15 mouse cellular contexts compared by ENCODE assay signal in the genomic region with DNA sequence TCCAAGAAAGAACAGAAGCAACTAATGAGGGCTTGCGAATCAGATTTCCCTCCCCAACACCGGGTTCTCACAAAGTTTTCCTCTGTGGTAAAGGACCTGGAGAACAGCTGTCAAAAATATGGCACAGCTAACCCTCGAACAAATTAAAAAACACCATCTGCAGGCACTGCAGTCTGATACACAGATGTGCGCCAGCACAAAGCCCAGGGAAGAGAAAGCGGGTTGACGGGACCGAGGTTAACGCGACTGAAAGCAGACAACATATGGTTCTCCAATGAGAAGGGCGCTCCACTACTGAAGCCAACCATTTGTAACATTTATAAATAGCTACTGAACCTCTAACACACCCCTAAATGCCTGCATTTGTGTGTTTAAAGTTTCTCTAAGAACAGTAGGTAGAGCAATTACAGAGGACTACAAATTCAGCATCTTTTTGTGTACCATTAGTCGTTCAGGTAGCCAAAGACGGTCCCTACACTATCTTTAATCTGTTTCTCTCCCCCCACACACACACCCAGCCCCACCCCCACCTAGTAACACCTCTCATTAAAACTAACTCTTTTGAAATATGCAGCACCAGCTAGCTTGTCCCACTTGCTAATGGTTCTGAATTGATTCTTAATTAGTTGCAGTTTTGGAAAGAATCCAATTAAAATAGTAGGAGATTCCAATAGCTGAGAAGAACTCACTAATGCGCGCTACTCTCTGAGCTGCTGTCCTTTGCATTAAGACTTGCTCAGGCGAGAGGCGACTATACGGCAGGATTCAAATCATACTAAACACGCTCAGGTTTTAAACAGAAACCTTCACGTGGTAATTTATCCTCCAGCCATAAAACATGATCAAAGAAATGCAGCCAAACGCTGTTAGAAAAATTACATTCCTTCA.
DNase-seq lines count a peak whose midpoint lies in the region; ATAC-seq lines count a peak whose summit lies in the region.
"Had no signal": no experiment of that assay in that cellular context is flagged by ENCODE, and none has a peak within 500 bp of the region (broad histone marks: within the 10 kb centered on the region; RNA-seq: fewer than 3 reads in every experiment).

No protein-coding gene starts in this region.

- 55% methylated on average over 20 of the region's 20 CpGs for WGBS in embryonic facial prominence, embryonic 14.5 days
- 48% methylated on average over 20 of the region's 20 CpGs for whole genome bisulfite sequencing in hindbrain, embryonic 15.5 days
- WGBS in midbrain, embryonic 15.5 days: 50% methylated on average over 20 of the region's 20 CpGs

- H3K9me3 ChIP-seq in embryonic facial prominence, embryonic 14.5 days (ENCODE audit: control insufficient read depth, low read length): no peaks in the 10 kb centered on the region
- no peaks in the 10 kb centered on the region for H3K9me3 ChIP-seq in hindbrain, embryonic 15.5 days
- no peaks in the 10 kb centered on the region for H3K9me3 ChIP-seq in midbrain, embryonic 15.5 days
- H3K9me3 ChIP-seq: liver, embryonic 15.5 days had no signal

- H3K36me3 ChIP-seq in embryonic facial prominence, embryonic 14.5 days (ENCODE audit: control insufficient read depth, insufficient read depth, low read length): no peaks in the 10 kb centered on the region
- H3K36me3 ChIP-seq in hindbrain, embryonic 15.5 days: no peaks in the 10 kb centered on the region
- H3K36me3 ChIP-seq in midbrain, embryonic 15.5 days (replicated peaks): no peaks in the 10 kb centered on the region
- H3K36me3 ChIP-seq: liver, embryonic 15.5 days had no signal

- H3K9ac ChIP-seq in embryonic facial prominence, embryonic 14.5 days (ENCODE audit: low read depth, low read length): no peak overlapping the region
- no peak overlapping the region for H3K9ac ChIP-seq in hindbrain, embryonic 15.5 days
- no peak overlapping the region for H3K9ac ChIP-seq in midbrain, embryonic 15.5 days
- H3K9ac ChIP-seq: liver, embryonic 15.5 days had no signal

- peak; percentile 26 for DNase-seq in Muller cell, postnatal 12 days (ENCODE audit: inconsistent ontology term)
- DNase-seq in embryonic facial prominence, embryonic 14.5 days (ENCODE audit: low spot score): peak; percentile 70
- DNase-seq in adrenal gland, adult 2 months: no peak
- no peak for DNase-seq in adrenal gland, adult 18-20 months (ENCODE audit: low spot score in 2 of 2)
- DNase-seq in layer of hippocampus, adult 8-10 months (ENCODE audit: low spot score in 2 of 2): no peak
- DNase-seq in kidney, postnatal 10 days: no peak
- DNase-seq: adrenal gland, postnatal 25 days; cerebellum, adult 2 months; heart, postnatal 4 days; kidney, postnatal 14 days had no signal

- H3K4me3 ChIP-seq in embryonic facial prominence, embryonic 14.5 days (ENCODE audit: low read depth, low read length): no peak overlapping the region
- H3K4me3 ChIP-seq in hindbrain, embryonic 15.5 days: no peak overlapping the region
- no peak overlapping the region for H3K4me3 ChIP-seq in midbrain, embryonic 15.5 days
- H3K4me3 ChIP-seq: erythroblast, embryonic 14.5 days; left cerebral cortex, adult 2 months; liver, embryonic 15.5 days had no signal

- H3K4me2 ChIP-seq in embryonic facial prominence, embryonic 14.5 days (ENCODE audit: low read depth, low read length): 0 out of 2 replicates have a peak overlapping the region, but pooled peaks have one; percentile 5
- H3K4me2 ChIP-seq in hindbrain, embryonic 15.5 days: 0 out of 2 replicates have a peak overlapping the region, but pooled peaks have one; percentile 6
- H3K4me2 ChIP-seq in midbrain, embryonic 15.5 days: 0 out of 2 replicates have a peak overlapping the region, but pooled peaks have one; percentile 12
- H3K4me2 ChIP-seq: liver, embryonic 15.5 days had no signal

- H3K27ac ChIP-seq in embryonic facial prominence, embryonic 14.5 days (replicated peaks; ENCODE audit: low read depth, low read length): no peak overlapping the region
- peak overlapping the region; percentile 80 for H3K27ac ChIP-seq in hindbrain, embryonic 15.5 days (replicated peaks)
- H3K27ac ChIP-seq in midbrain, embryonic 15.5 days: peak overlapping the region; percentile 82
- H3K27ac ChIP-seq: left cerebral cortex, adult 2 months; liver, embryonic 15.5 days had no signal

- ATAC-seq in embryonic facial prominence, embryonic 14.5 days (ENCODE audit: low read depth): 0 out of 2 replicates have a peak, but pooled peaks have one; percentile 44
- peak; percentile 50; the same call in 1 of the 2 replicates for ATAC-seq in hindbrain, embryonic 15.5 days (ENCODE audit: low FRiP score, low read depth)
- peak; percentile 38; the same call in 1 of the 2 replicates for ATAC-seq in midbrain, embryonic 15.5 days (replicated peaks)

- H3K4me1 ChIP-seq in embryonic facial prominence, embryonic 14.5 days (ENCODE audit: control insufficient read depth, insufficient read depth, low read length): no peaks in the 10 kb centered on the region; the same call in none of the 2 replicates
- H3K4me1 ChIP-seq in hindbrain, embryonic 15.5 days (replicated peaks): peaks cover 33% of the 10 kb centered on the region
- peaks cover 33% of the 10 kb centered on the region for H3K4me1 ChIP-seq in midbrain, embryonic 15.5 days
- H3K4me1 ChIP-seq: liver, embryonic 15.5 days had no signal

- peaks cover 9% of the 10 kb centered on the region for H3K27me3 ChIP-seq in embryonic facial prominence, embryonic 14.5 days (replicated peaks; ENCODE audit: control insufficient read depth, insufficient read depth, low read length)
- no peaks in the 10 kb centered on the region for H3K27me3 ChIP-seq in hindbrain, embryonic 15.5 days
- no peaks in the 10 kb centered on the region for H3K27me3 ChIP-seq in midbrain, embryonic 15.5 days (replicated peaks)

Comparison
In these comparisons a context has a peak if more than half of its experiments do, and no peak if none do; other contexts are left out.
1. DNase-seq: peak in Muller cell, postnatal 12 days (single experiment) and embryonic facial prominence, embryonic 14.5 days (single experiment); none in adrenal gland, adult 2 months (single experiment), adrenal gland, adult 18-20 months (0 of 2), layer of hippocampus, adult 8-10 months (0 of 2) and kidney, postnatal 10 days (single experiment).
2. Peak in every context shown above with its lines, with median percentiles within 50 percentile points of each other: ATAC-seq and H3K4me2 ChIP-seq.